Mouse (Mus musculus) layer of hippocampus, adult 9-10 months (tissue): ENCODE results near the gene Dcaf11.

Experiments
- DNase-seq: peaks from one replicate; pipeline ENCODE4 v3.0.0; 2022; ENCODE audit warnings: low spot score

Dcaf11 gene

DNA sequence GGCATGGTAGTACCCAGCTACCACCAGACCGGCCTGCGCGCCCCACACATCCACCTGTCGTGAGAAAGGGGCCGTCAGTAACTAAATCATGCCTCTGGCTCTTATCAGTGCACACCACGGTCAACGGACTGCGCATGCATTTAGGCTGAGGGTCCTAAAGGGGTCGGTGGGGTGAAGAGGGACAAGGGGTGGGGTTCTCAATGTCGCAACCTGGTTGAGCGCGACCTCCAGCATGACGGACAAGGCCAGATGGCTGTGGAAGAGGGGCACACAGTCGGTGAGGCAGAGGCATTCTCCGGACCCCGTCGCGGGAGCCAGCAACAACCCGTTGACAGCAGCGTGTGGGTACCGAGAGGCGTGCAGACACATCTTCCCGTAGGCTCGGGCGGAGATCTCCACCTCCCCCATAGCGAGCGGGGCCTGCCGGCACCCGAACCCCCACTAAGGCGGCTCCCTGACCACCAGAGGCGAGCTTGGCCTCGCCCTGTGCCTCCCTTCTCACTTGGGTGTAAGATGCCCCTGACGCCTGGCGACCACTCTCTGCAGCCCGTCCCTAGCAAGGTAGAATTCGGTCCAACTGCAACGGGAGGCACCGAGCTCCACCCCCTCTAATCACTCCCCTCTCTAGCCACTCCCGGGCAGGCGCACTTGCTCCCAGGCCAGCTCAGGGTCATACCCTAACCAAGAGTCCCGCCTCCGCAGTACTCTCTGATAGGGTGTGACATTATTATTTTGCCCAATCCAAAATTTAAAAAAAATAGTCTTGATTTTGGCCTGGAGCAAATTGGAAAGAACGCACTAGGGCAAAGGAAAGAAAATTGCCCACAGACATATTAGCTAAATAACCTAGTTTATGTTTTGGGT lies 25.1 kb downstream of the Dcaf11 start, which contains the start of gene Emc9:
Emc9 (minus strand) TSS at position 601 of the 864 bp plus-strand sequence.
- DNase-seq, result no peak

DNA sequence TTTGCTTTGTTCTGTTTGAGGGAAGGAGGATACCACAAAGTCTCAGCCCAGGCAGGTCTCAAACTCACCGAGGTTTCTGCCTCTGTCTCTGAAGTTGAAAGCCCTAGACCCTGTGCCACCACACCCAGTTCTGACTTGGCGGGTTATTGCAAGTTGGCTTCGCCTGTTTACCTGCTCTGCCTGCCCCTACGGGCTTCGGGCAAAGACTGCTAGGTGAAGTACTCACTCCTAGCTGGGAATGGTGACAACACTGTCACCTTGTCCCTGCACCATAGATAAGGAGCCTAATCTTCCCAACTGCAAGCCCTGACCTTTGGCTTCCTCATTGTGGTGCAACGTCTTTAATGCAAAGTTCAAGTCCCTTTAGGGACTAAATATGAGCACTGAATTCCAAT lies 25.8 kb downstream of the Dcaf11 start:
- DNase-seq, result no peak

DNA sequence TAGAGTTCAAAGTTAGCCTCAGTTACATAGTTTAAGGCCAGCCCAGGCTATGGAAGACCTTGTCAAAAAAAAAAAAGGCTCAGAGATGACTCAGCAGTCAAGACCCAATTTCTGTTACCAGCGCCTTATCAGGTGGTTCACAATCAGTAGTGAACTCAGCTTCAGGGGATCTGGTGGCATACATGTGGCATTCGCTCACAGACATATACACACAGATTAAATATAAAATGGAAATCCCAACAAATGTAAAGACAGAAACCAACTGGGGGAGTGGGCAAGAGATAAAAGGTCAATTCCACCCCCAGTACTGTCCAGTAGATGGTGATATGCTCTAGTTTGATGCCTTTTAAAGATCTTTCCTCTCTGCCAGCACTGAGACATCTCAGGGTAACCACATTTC lies 26.3 kb downstream of the Dcaf11 start:
- DNase-seq, result no peak

DNA sequence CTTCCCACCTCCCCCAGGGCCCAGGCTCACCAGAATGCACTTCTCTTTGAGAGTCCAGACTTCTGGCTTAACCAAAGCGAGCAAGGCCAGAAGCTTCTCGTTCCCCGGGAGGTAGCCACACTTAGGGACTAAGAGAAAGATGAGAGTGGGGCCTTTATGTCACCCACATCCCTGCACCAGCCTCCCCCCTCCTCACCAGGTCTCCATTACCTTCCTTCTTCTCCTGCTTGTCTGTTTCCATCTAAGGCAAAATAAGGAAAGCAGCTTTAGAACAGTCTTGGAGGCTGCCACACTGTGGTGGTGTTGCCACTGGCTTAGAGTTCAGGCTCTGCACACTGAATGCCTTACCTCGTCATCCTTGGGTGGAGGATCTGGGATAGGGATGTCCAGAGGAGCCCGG lies 29.5 kb downstream of the Dcaf11 start:
- no peak for DNase-seq

DNA sequence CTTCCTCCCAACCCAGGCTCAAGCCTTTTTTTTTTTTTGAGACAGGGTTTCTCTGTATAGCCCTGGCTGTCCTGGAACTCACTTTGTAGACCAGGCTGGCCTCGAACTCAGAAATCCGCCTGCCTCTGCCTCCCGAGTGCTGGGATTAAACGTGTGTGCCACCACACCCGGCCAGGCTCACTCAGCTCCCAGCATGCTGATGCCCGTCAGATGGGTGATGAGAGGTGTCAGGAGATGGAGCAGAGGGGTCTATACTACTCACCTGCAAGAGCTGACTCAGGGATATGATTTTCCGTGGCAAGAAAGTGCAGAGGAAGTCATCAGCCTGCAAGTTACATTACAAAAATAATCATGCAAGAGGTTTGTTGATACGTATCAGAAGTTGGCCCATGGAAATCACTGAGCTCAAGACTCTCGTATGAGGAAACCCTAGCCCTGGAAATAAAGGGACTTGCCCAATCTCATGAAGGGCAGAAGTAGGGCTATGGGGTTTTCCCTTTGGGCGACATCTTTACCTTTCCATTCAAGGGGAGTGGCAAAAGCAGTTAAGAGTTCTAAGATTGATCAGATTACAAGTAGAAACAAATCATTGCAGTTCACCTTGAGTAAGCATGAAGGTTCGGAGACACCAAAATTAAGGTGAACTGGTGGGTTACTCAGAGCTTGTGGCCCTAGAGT lies 30.1 kb downstream of the Dcaf11 start:
- no peak for DNase-seq

DNA sequence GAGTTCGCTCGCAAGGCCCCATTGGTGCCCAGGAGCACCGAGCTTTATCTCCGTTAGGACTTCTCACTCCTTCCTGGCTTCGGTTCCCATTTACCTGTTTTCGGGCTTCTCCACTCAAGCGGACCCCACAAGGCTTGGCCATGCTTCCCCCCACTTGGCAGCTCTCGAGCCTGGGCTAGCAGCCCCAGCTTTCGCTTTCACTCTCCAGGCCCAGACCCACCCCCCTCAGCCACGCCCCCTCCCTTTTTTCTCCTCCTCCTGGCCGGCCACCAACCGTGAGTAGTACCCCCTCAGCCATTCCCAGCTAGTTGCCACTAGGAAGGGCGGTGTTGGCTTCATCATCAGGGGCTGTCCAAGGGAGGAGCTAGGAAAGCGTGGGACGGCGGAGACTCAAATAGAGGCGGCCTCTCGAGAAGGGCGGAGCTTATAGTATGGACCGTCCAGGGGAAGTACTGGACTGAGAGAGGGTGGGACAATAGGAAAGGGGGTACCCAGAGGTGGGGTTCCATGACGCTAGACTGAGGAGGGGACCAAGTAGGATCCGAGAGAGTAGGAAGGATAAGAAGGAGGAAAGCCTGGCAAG lies 31.0 kb downstream of the Dcaf11 start, which contains the start of gene Psme2:
Psme2 (minus strand) TSS at position 366 of the 583 bp plus-strand sequence.
- DNase-seq, result peak; percentile 88

DNA sequence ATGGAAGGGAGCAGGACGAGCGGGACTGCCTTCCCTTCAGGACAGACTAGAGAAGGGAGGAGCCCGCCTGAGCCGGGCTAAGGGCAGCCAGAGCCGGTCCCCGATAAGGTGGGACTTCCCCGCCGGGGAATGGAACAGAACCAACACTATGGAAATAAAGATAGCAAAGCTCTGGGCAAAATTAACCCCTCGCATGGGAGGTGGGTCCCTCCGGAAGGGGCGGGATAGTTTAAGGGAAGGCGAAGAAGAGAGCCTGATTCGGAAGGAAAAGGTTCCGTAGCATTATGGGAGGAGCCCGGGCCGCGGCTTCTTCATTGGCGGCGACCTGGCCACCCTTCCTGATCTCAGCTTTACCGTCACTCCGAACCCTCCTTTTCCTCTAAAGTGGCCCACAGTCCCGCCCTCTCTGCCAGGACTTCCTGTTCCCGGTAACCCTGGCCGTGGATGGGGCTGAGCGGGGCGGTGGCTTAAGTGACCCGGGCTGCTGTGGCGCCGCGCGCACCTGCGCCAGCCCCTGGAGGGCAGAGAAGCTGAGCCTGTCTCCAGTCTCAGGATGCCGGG lies 31.6 kb downstream of the Dcaf11 start, which contains the start of gene Rnf31:
Rnf31 (plus strand) TSS at position 378 of the 561 bp plus-strand sequence.
- DNase-seq, result peak; percentile 86

DNA sequence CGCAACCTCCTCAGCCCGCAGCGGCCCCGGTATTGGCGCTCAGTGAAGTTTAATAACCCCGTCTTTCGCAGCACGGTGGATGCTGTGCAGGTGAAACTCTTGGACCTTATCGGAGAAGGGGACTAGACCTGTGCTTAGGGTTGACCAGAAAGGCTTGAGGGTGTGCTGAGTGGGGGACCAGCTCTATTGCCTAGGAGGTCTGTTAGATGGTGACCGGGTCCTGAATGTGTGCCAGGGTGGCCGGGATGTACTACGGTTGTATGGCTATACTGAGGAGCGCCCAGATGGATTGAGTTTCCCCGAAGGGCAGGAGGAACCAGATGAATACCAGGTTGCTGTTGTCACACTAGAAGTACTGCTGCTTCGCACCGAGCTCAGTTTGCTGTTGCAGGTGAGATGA lies 32.4 kb downstream of the Dcaf11 start:
- DNase-seq, result no peak

DNA sequence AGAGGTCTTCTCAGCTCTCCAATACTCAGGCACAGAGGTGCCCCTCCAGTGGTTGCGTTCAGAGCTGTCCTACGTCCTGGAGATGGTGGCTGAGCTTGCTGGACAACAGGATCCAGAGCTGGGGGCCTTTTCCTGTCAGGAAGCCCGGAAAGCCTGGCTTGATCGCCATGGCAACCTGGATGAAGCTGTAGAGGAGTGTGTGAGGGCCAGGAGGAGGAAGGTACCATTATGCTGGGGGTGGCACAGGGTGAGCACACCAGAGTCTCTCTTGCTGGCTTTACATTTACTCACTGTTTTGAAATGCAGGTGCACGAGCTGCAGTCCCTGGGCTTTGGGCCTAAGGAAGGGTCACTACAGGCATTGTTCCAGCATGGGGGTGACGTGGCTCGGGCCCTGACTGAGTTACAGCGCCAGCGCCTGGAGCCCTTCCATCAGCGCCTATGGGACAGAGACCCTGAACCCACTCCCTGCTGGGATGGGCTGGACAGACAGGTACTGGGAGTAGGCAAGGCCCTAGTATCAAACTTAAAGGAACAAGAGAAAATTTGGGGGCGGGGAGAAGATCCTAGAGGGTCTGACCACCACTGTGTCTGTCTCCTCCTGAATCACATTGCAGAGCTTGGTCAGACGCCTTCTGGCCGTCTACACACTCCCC lies 36.4 kb downstream of the Dcaf11 start:
- DNase-seq, result no peak

DNA sequence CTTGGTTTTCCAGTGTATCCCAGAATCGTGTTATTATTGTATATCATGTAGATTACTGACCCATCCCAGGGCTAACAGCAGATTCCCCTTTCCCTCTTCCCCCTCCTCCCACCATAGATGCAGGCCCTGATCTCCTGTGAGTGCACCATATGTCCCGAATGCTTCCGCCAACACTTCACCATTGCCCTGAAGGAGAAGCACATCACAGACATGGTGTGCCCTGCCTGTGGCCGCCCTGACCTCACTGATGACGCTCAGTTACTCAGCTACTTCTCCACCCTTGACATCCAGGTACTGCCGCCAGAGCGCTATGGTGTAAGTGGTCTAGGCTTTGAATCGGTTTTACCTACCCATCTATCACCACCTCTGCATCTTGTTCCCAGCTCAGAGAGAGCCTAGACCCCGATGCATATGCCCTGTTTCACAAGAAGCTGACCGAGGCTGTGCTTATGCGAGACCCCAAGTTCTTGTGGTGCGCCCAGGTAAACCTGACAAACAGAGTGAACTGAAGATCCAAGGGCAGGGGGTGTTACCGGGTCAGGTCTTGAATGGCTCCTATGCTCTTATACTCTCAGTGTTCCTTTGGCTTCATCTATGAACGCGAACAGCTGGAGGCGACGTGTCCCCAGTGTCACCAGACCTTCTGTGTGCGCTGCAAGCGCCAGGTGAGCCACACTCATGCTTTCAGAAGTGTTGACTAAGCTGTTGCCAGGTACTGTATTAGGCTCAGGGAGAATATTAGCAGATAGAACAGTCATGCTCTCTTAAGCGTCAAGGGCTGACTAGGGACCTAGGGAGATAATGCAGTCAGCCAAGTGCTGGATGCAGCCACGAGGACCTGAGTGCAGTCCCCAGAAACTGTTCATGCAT lies 39.0 kb downstream of the Dcaf11 start:
- DNase-seq, result no peak

DNA sequence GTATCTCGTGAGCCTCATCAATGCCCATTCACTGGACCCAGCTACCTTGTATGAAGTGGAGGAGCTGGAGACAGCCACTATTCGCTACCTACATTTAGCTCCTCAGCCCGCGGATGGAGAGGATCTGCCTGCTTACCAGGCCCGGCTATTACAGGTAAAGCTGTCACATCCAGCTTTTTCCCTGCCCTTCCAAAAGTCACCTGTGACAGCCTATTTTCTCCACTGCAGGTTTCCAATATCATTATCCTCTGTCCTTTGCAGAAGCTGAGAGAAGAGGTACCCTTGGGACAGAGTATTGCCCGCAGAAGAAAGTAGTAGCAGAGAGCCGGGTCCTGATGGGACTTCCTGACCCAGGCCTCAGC lies 43.4 kb downstream of the Dcaf11 start, which contains the start of gene Irf9:
Irf9 (plus strand) TSS at position 301 of the 362 bp plus-strand sequence.
- no peak for DNase-seq

DNA sequence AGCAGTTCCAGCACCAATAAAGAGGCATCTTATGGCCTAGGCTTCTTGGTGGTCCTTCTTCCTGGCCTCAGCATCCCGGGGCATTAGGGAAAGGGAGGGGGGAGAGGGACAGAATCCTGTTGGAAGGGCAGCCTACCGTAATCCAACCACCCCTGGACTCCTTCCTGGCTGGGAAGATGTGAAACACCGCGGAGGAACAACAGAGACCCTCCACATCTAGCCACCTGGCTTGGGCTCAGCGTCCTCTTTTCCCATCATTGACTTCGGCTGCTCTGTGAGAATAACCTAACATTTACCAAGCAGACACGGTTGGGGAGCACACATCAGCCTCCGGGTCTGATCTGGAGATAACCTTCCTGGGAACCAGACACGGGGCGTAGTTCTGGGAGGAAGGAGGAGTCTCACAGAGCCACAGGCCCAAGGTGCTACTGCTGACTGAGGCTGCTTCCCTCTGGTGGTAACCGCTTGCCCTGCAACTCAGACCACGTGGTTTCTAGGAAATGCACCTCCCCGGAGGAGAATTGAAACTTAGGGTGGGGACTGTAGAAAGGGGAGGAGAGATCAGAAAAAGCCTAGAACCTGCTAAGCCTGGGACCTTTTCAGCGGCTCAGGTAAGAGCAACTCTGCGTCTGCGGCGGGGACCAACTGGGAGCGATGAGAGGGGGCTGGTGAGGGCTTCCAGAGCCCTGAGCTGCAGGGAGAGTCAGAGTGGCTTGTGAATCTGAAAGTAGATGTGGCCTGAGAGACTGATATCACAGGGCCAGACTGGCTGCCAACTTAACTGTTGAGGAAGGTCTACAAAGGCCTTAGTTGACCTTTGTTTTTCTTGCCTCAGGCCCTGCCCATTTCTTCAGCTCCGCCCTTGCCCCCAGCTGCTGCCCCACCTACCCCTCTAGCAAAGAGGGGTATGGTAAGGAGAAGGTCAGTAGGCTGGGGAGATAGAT lies 44.1 kb downstream of the Dcaf11 start:
- peak; percentile 82 for DNase-seq

DNA sequence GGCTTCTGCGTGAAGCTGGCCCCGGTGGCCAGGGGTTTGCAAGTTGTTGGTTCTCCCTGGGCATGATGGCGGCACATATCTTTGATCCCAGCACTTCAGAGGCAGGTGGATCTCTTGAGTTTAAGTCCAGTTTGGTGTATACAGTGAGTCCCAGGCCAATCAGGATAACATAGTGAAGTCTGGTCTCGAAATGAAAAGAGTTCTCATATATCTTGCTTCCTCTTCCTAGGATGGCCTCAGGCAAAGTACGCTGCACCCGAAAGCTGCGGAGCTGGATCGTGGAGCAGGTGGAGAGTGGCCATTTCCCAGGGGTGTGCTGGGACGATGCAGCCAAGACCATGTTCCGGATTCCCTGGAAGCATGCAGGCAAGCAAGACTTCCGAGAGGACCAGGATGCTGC lies 45.0 kb downstream of the Dcaf11 start:
- DNase-seq, result no peak

DNA sequence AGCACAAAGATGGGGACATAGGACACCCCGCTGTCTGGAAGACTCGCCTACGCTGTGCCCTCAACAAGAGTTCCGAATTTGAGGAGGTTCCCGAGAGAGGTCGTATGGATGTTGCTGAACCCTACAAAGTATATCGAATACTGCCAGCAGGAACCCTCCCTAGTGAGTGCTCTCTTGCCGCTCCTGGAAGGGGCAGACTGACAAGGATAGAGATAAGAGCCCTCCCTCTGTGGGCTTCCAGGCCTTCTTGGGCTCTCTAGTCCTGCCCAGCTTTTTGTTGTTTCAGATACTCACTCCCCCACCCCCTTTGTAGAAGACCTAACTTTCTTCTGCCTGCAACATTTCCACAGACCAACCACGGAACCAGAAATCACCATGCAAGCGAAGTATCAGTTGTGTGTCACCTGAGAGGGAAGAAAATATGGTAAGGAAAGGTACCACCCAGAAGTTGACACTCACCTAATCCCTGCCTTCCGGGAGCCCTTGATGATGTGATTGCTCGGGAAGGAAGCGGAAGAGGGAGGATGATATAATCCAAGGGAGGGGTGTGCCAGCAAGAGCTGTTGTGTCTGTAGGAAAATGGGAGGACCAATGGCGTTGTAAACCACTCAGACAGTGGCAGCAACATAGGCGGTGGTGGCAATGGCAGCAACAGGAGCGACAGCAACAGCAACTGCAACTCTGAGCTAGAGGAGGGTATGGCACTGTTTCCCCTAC lies 46.1 kb downstream of the Dcaf11 start:
- no peak for DNase-seq

DNA sequence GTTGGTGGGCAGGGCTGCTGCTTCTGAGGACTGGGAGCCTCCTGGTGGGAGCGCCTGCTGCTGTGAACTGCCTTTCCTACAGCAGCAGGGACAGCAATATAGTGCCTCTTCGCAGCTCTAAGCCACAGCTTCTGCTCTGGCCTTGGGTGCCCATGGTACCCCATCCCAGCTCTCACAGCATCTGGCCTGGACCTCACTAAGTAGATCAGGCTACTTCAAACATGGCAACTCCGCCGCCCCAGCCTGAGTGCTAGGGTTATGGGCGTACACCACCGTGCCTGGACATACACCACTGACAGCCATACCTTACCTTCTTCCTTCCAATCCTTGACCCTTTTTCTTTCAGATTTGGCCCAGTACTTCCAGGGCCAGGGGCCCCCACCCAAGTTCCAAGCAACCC lies 48.5 kb downstream of the Dcaf11 start:
- no peak for DNase-seq

DNA sequence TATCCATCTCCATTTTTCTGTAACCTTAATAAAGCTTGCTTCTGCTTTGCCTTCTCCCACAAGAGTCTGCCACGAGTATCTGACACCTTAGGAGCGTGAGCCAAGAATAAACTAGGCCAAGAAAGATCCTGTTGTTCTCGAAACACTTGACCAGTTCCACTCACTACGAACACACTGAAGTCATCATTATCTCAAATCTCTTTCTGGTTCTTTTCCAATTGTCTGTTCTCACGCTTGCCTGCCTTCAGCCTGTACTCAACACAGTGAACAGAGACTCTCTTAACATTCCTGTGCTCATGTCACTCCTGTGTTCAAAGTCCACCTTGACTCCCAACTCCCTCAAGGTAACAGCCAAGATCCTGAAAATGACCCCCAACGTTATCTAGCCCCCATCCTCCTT lies 53.5 kb downstream of the Dcaf11 start:
- no peak for DNase-seq

DNA sequence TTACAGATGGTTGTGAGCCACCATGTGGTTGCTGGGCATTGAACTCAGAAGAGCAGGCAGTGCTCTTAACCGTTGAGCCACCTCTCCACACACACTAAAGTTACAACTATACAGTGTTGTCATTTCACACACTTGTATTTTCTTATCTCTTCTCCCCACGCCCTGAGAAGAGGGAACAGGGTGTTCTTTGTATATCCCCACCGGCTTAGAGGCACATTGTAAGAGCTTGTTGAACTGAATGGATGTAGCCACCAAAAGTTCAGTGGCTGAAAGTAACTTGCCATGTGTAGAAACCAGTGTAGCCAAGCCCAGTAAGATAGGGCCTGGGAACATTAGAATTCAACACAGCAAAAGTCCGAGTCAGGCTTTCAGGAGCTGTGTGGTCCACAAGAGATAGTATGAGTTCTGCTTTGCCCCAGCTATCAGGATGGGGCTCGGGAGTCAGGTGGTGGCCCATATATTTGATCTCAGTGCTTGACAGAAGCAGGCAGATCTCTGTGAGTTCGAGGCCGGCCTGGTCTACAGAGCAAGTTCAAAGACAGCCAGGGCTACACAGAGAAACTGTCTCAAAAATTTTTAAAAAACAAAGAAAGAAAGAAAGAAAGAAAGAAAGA lies 54.9 kb downstream of the Dcaf11 start:
- DNase-seq, result no peak

DNA sequence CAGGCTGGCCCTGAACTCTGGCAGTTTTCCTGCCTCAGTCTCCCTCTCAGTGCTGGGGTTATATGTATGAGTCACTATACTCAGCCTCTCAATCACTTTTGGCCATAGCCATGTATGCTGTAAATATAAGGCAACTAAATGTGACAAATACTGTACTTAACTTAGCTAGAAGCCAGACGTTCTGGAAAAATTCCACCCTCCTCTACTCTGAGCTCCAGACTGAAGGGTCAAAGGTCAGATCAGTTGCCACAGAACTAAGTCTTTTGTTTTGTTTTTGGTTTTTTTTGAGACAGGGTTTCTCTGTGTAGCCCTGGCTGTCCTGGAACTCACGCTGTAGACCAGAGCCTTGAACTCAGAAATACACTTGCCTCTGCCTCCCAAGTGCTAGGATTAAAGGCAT lies 56.1 kb downstream of the Dcaf11 start:
- no peak for DNase-seq

DNA sequence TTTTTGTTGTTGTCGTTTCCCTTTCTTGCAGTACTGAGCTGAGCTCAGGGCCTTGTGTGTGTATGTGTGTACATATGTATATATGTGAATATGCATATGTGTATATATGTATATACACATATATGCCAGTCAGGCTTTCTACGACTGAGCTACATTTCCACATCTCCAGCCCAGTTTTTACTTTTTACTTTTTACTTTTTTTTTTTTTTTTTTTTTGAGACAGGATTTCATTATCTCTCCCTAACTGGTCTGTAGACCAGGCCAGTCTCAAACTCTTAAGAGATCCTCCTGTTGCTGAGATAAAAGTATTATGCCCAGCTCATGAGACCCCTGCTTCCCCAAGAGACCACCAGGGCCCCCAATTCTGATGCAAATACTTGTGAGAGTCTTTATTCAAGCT lies 57.0 kb downstream of the Dcaf11 start:
- no peak for DNase-seq
